Mouse (Mus musculus): ENCODE measurements around the gene Arpc4. TPM values are rescaled to one million over a fixed set of nuclear protein-coding genes. Genes with fewer than 3 reads are reported as not detected.
"Not testable (repeated sequence)": the region's sequence is repeated elsewhere in the genome, so short reads cannot be mapped to it uniquely, and the experiment has no call there.

Arpc4 gene
- 208 and 210 TPM in 2 replicates for polyA plus RNA-seq (2014; fragmentation: Nextera tagmentation; extraction: Ambion mirVana)

- WGBS = under 1% methylated on average over 61 of the region's 61 CpGs
- Histone ChIP-seq H3K9ac (ENCODE audit: low read depth, low read length) (peak within 1 kb of the TSS; percentile 93), H3K4me1 (replicated peaks; ENCODE audit: control insufficient read depth, insufficient read depth, low read length) (no peaks in the 10 kb centered on the region; the same call in none of the 2 replicates), H3K9me3 (ENCODE audit: control insufficient read depth, low read length) (no peaks in the 10 kb centered on the region), H3K4me2 (replicated peaks; ENCODE audit: low read depth, low read length) (peak within 1 kb of the TSS; percentile 89), H3K27me3 (ENCODE audit: control insufficient read depth, insufficient read depth, low read length) (no peaks in the 10 kb centered on the region), H3K36me3 (ENCODE audit: control insufficient read depth, insufficient read depth, low read length) (0 out of 2 replicates have a peak, but pooled peaks cover 2% of the 10 kb centered on the region), H3K4me3 (ENCODE audit: low read depth, low read length) (peak within 1 kb of the TSS; percentile 99), H3K27ac (ENCODE audit: low read depth, low read length) (peak within 1 kb of the TSS; percentile 91)
- peak; percentile 97 for ATAC-seq (ENCODE audit: low FRiP score)
- peak; percentile 94 for DNase-seq (ENCODE audit: low spot score)
These were observed at the start of gene Arpc4, which contains the start of gene Tada3 for GRCm38 (mm10) chr6:113377496-113378385. Arpc4 (plus strand) TSS chr6:113378115. Tada3 (minus strand) TSS chr6:113377883.

- ATAC-seq (ENCODE audit: low FRiP score) = no peak
- DNase-seq (ENCODE audit: low spot score) = no peak
- Histone ChIP-seq H3K27me3 (ENCODE audit: control insufficient read depth, insufficient read depth, low read length) (no peaks in the 10 kb centered on the region), H3K9ac (ENCODE audit: low read depth, low read length) (no peak overlapping the region), H3K9me3 (ENCODE audit: control insufficient read depth, low read length) (no peaks in the 10 kb centered on the region), H3K4me1 (replicated peaks; ENCODE audit: control insufficient read depth, insufficient read depth, low read length) (0 out of 2 replicates have a peak, but pooled peaks cover 2% of the 10 kb centered on the region), H3K4me2 (replicated peaks; ENCODE audit: low read depth, low read length) (no peak overlapping the region), H3K36me3 (ENCODE audit: control insufficient read depth, insufficient read depth, low read length) (no peaks in the 10 kb centered on the region), H3K4me3 (ENCODE audit: low read depth, low read length) (no peak overlapping the region), H3K27ac (ENCODE audit: low read depth, low read length) (no peak overlapping the region)
- 93% methylated on average over 1 of the region's 1 CpGs for WGBS
These were observed 48.5 kb upstream of the Arpc4 start for GRCm38 (mm10) chr6:113329396-113329795.

- Histone ChIP-seq H3K27me3 (ENCODE audit: control insufficient read depth, insufficient read depth, low read length) (no peaks in the 10 kb centered on the region), H3K9me3 (ENCODE audit: control insufficient read depth, low read length) (no peaks in the 10 kb centered on the region), H3K27ac (ENCODE audit: low read depth, low read length) (no peak overlapping the region), H3K4me2 (replicated peaks; ENCODE audit: low read depth, low read length) (no peak overlapping the region), H3K4me1 (replicated peaks; ENCODE audit: control insufficient read depth, insufficient read depth, low read length) (0 out of 2 replicates have a peak, but pooled peaks cover 1% of the 10 kb centered on the region), H3K36me3 (ENCODE audit: control insufficient read depth, insufficient read depth, low read length) (no peaks in the 10 kb centered on the region), H3K9ac (ENCODE audit: low read depth, low read length) (no peak overlapping the region), H3K4me3 (ENCODE audit: low read depth, low read length) (no peak overlapping the region)
- 63% methylated on average over 2 of the region's 2 CpGs for WGBS
- DNase-seq (ENCODE audit: low spot score) (no peak), ATAC-seq (ENCODE audit: low FRiP score) (no peak)
These were observed 47.4 kb upstream of the Arpc4 start for GRCm38 (mm10) chr6:113330547-113330946.

- ATAC-seq (ENCODE audit: low FRiP score) (no peak), DNase-seq (ENCODE audit: low spot score) (no peak)
- no peaks in the 10 kb centered on the region for H3K27me3 ChIP-seq (ENCODE audit: control insufficient read depth, insufficient read depth, low read length)
- 91% methylated on average over 11 of the region's 11 CpGs for WGBS
- no peaks in the 10 kb centered on the region for H3K4me1 ChIP-seq (replicated peaks; ENCODE audit: control insufficient read depth, insufficient read depth, low read length)
- H3K9me3 ChIP-seq (ENCODE audit: control insufficient read depth, low read length) = no peaks in the 10 kb centered on the region
- H3K27ac ChIP-seq (ENCODE audit: low read depth, low read length) = no peak overlapping the region
- H3K4me2 ChIP-seq (replicated peaks; ENCODE audit: low read depth, low read length) = no peak overlapping the region
- 0 out of 2 replicates have a peak, but pooled peaks cover 3% of the 10 kb centered on the region for H3K36me3 ChIP-seq (ENCODE audit: control insufficient read depth, insufficient read depth, low read length)
- H3K9ac ChIP-seq (ENCODE audit: low read depth, low read length) = no peak overlapping the region
- no peak overlapping the region for H3K4me3 ChIP-seq (ENCODE audit: low read depth, low read length)
These were observed 46.2 kb upstream of the Arpc4 start for GRCm38 (mm10) chr6:113331721-113332120.

- 70% methylated on average over 6 of the region's 6 CpGs for WGBS
- not testable (repeated sequence) for DNase-seq (ENCODE audit: low spot score); H3K4me1 ChIP-seq (replicated peaks; ENCODE audit: control insufficient read depth, insufficient read depth, low read length); H3K9me3 ChIP-seq (ENCODE audit: control insufficient read depth, low read length); H3K27me3 ChIP-seq (ENCODE audit: control insufficient read depth, insufficient read depth, low read length); H3K27ac ChIP-seq (ENCODE audit: low read depth, low read length); H3K4me2 ChIP-seq (replicated peaks; ENCODE audit: low read depth, low read length); ATAC-seq (ENCODE audit: low FRiP score); H3K4me3 ChIP-seq (ENCODE audit: low read depth, low read length); H3K9ac ChIP-seq (ENCODE audit: low read depth, low read length); H3K36me3 ChIP-seq (ENCODE audit: control insufficient read depth, insufficient read depth, low read length)
These were observed 45.2 kb upstream of the Arpc4 start for GRCm38 (mm10) chr6:113332734-113333133.

- DNase-seq (ENCODE audit: low spot score) (no peak), ATAC-seq (ENCODE audit: low FRiP score) (peak; percentile 22; the same call in 1 of the 2 replicates)
- H3K27ac ChIP-seq (ENCODE audit: low read depth, low read length) = no peak overlapping the region
- no peak overlapping the region for H3K9ac ChIP-seq (ENCODE audit: low read depth, low read length)
- WGBS = 87% methylated on average over 14 of the region's 14 CpGs
- H3K9me3 ChIP-seq (ENCODE audit: control insufficient read depth, low read length) = no peaks in the 10 kb centered on the region
- 0 out of 2 replicates have a peak, but pooled peaks cover 3% of the 10 kb centered on the region for H3K36me3 ChIP-seq (ENCODE audit: control insufficient read depth, insufficient read depth, low read length)
- no peaks in the 10 kb centered on the region for H3K4me1 ChIP-seq (replicated peaks; ENCODE audit: control insufficient read depth, insufficient read depth, low read length)
- H3K27me3 ChIP-seq (ENCODE audit: control insufficient read depth, insufficient read depth, low read length) = no peaks in the 10 kb centered on the region
- no peak overlapping the region for H3K4me3 ChIP-seq (ENCODE audit: low read depth, low read length)
- no peak overlapping the region for H3K4me2 ChIP-seq (replicated peaks; ENCODE audit: low read depth, low read length)
These were observed 44.6 kb upstream of the Arpc4 start for GRCm38 (mm10) chr6:113333137-113333950.

- 81% methylated on average over 6 of the region's 6 CpGs for WGBS
- H3K4me2 ChIP-seq (replicated peaks; ENCODE audit: low read depth, low read length) = no peak overlapping the region
- no peak overlapping the region for H3K27ac ChIP-seq (ENCODE audit: low read depth, low read length)
- no peak for ATAC-seq (ENCODE audit: low FRiP score)
- DNase-seq (ENCODE audit: low spot score) = no peak
- no peaks in the 10 kb centered on the region for H3K27me3 ChIP-seq (ENCODE audit: control insufficient read depth, insufficient read depth, low read length)
- H3K9ac ChIP-seq (ENCODE audit: low read depth, low read length) = no peak overlapping the region
- no peaks in the 10 kb centered on the region for H3K4me1 ChIP-seq (replicated peaks; ENCODE audit: control insufficient read depth, insufficient read depth, low read length)
- no peaks in the 10 kb centered on the region for H3K9me3 ChIP-seq (ENCODE audit: control insufficient read depth, low read length)
- H3K4me3 ChIP-seq (ENCODE audit: low read depth, low read length) = no peak overlapping the region
- 0 out of 2 replicates have a peak, but pooled peaks cover 3% of the 10 kb centered on the region for H3K36me3 ChIP-seq (ENCODE audit: control insufficient read depth, insufficient read depth, low read length)
These were observed 43.7 kb upstream of the Arpc4 start for GRCm38 (mm10) chr6:113334216-113334615.

- Histone ChIP-seq H3K9ac (ENCODE audit: low read depth, low read length) (no peak overlapping the region), H3K36me3 (ENCODE audit: control insufficient read depth, insufficient read depth, low read length) (0 out of 2 replicates have a peak, but pooled peaks cover 3% of the 10 kb centered on the region), H3K4me3 (ENCODE audit: low read depth, low read length) (no peak overlapping the region), H3K9me3 (ENCODE audit: control insufficient read depth, low read length) (no peaks in the 10 kb centered on the region), H3K4me2 (replicated peaks; ENCODE audit: low read depth, low read length) (no peak overlapping the region), H3K27me3 (ENCODE audit: control insufficient read depth, insufficient read depth, low read length) (no peaks in the 10 kb centered on the region), H3K27ac (ENCODE audit: low read depth, low read length) (no peak overlapping the region), H3K4me1 (replicated peaks; ENCODE audit: control insufficient read depth, insufficient read depth, low read length) (no peaks in the 10 kb centered on the region)
- 80% methylated on average over 8 of the region's 8 CpGs for WGBS
- ATAC-seq (ENCODE audit: low FRiP score) = no peak
- DNase-seq (ENCODE audit: low spot score) = no peak
These were observed 40.9 kb upstream of the Arpc4 start for GRCm38 (mm10) chr6:113336852-113337620.

All from hindbrain, embryonic 11.5 days (tissue).